Mouse (Mus musculus) bone marrow macrophage, adult 2 months (primary cell): Measurements from ENCODE around the gene Mfap3.

Source experiments
- CTCF ChIP-seq: IDR thresholded peaks from 2 replicates; pipeline ENCODE4 v1.5.1; 2012; ENCODE audit warnings: low read depth, mild to moderate bottlenecking, low read length, moderate library complexity
- POLR2A ChIP-seq: IDR thresholded peaks from 2 replicates; pipeline ENCODE4 v1.6.1; 2012; ENCODE audit warnings: mild to moderate bottlenecking, low read depth, low read length, borderline replicate concordance

- no peak for TF ChIP-seq POLR2A
- no peak for TF ChIP-seq CTCF
These were observed 13.8 kb downstream of the Mfap3 start for GRCm38 (mm10) chr11:57532306-57532705.
